Mouse (Mus musculus): Measurements from ENCODE around the gene Gpr87.

DNA sequence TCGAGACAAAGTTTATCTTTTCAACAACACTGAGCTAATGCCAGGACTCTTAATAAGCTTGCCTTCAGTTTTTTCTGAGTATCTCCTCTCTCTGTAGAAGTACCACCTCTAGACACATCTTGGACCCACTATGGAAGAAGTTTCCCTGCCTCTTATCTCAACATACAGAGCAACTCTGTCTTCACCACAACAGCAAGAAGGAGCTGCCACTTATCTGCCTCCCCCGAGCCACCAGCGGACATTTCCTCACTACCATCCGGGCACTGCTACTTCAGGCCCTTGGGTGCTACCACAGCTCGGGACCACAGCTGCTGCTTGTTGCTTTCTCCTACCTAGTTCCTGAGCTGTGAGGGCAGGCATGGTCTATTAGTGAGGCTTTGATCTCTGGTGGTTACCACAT is 61.7 kb downstream of the Gpr87 start:
- no peak for TF ChIP-seq CTCF (IDR thresholded peaks at IDR 0.05; ENCODE audit: insufficient read depth, low read length)
- TF ChIP-seq POLR2A (IDR thresholded peaks at IDR 0.05; ENCODE audit: borderline replicate concordance, extremely low read depth, low read depth, low read length) = no peak
